Mouse (Mus musculus) liver, embryonic 14.5 days (tissue): ENCODE data around the gene Shisa5.

ENCODE experiments used
- CTCF ChIP-seq: IDR thresholded peaks from 2 replicates; pipeline ENCODE4 v1.5.1; 2016; ENCODE audit warnings: antibody characterized with exemption, low read depth, control low read depth
- EP300 ChIP-seq: IDR thresholded peaks from 2 replicates; pipeline ENCODE4 v1.6.1; 2016; ENCODE audit warnings: antibody characterized with exemption, low read depth

DNA sequence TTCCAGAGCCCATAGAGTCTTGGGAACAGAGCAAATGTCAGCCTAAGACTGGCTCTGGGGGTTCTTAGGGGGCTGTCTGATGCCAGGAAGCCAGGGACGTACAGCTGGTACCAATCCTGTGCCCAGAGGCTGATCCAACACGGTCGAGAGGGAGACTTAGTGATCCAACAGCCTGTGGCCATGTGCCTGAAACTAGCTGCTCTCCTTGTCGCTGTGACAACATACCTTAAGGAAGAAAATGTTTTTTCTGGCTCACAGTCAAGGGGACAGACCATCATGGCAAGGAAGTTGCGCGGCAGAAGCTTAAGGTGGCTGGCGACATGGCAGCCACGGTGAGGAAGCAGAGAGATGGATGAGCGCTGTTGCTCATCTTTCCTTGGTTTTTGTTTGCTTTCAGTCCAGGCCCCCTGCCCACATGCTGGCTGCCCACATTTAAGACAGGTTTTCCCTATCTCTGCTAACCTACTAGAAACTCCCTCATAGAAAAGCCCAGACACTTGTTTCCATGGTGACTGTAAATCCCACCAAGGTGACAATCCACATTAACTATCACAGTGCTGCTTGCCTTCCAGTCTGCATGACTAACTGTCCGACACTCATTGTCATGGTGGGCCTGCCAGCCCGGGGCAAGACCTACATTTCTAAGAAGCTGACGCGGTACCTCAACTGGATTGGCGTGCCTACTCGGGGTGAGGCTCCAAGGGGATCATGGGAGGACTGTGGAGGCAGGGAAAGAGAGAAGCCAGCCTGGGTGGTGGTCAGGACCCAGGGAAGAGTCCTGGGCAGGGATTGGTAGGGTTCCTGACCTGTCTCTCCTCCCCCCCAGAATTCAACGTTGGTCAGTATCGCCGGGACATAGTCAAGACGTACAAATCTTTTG is 39.8 kb upstream of the Shisa5 start:
- TF ChIP-seq EP300 (no peak), CTCF (no peak)
